Mouse (Mus musculus): ENCODE data around the gene Dab1.
A peak's percentile ranks its signal among the peaks of the same experiment; 100 is the strongest.

Gene Dab1

DNA sequence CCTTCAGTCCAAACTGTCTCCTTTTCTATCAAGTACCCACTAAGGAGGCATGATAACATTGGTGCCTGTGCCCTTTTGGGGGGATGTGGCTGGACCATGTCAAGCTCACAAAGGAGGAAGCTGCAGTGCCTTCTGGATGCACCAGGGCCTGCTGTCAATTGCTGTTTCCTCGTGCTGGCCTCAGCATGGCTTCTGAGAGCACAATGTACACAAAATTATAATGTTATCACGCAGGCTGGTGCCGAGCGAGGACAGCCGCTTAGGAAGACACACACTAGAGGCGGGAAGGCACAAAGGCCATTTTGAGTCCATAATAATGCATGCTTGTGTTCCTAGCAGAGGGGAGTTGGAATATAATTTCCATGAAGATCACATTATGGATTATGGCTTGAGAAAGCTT, 81.2 kb downstream of the Dab1 start:
- no peak for DNase-seq (ENCODE audit: low spot score in 2 of 2)

DNA sequence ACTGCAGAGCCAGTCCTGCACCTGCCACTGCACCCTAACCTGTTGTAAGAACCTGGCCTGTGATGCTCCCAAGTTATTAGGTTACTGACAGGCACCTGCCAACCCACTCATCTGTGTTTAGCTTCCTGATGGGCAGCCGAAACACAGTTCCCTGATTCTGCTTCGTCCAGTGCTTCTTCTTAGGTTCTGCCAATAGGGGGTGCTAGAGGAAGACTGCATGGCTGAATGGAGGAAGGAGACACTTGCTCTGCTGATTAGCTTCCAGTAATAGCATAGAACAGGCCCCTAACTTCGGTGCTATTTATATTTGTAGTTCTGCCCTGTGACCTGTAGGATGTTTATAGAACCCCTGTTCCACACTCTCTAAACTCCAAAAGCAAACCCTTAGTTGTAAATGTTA, 83.0 kb downstream of the Dab1 start:
- DNase-seq (ENCODE audit: low spot score in 2 of 2), result no peak

DNA sequence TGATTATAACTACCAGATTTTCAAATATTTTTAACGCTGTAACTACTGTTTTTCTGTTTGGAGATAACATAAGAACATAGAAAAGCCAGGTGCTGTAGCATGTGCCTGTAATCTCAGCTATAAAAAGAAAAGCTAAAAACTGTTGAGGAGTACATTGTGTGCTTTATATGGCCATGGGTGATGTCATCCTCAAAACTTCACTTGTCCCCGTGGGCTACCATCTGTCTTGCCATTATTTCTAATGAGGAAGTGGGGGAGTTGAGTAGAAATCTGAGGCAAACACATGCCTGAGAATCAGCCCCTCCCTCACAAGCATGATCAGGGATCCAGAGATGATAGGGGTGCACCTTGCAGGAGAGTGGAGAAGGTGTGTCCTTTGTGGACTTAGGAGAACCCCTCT, 85.3 kb downstream of the Dab1 start:
- DNase-seq (ENCODE audit: low spot score in 2 of 2), result no peak

- DNase-seq (ENCODE audit: low spot score in 2 of 2), result no peak
These were observed 87.3 kb downstream of the Dab1 start for GRCm38 (mm10) chr4:103706501-103706900.

DNA sequence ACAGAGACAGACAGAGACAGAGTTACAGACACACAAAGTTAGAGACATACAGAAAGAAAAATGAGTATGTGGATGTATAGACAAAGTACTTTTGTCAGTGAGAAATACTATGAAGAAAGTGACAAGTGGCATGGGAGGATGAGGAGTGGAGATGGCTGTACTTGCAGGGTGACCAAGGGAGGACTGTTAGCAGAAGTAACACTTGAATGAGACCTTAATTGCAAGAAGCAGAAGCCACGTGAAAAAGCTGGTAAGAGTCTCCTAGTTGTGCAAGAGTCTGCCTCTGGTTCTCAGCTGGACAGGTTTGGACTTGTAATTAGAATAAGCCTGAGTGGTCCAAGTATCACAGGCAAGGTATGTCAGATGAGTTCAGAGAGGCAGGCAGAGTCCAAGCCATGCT, 88.0 kb downstream of the Dab1 start:
- no peak for DNase-seq (ENCODE audit: low spot score in 2 of 2)

- DNase-seq (ENCODE audit: low spot score in 2 of 2), result no peak
These were observed 92.2 kb downstream of the Dab1 start for GRCm38 (mm10) chr4:103711353-103711752.

DNA sequence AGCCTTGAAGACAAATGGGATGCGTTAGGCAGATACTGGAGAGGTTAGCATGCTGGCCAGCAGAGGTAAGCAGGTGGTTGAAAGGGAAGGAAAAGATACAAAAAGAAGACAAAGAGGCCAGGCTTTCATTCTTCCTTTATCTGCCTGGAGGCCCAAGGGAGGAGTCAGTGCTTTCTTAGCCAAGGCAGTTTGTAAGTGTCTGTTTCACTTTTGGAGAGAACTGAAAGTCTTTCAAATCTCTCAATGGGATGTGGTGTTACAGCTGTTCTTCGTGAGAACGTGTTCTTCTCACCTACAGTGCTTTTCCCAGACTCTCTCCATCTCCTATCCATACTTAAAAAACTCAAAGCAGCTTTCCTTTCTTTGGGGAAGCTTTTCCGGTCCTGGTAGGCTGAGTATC, 94.8 kb downstream of the Dab1 start:
- no peak for DNase-seq (ENCODE audit: low spot score in 2 of 2)

- DNase-seq (ENCODE audit: low spot score in 2 of 2), result no peak
These were observed 95.8 kb downstream of the Dab1 start for GRCm38 (mm10) chr4:103714991-103715390.

- DNase-seq (ENCODE audit: low spot score in 2 of 2), result no peak
These were observed 96.4 kb downstream of the Dab1 start for GRCm38 (mm10) chr4:103715568-103715967.

DNA sequence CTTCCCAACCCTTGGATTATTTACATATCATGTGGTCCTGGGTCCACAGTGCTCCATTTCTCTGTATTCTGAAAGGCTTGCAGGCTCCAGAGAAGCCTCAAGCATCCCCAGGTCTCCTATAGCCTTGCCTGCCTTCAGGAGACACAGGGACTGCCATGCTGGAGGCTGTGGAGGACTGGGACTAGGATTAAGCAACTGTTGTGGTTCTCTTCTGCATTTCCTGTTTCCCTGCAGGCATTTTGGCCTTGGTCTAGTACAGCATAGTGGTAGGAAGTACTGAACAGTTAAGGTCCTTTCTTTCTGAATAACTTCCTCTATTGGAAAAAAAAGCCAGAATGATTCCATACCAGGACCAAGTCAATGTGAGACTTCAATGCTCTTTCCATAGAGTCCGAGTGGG, 103.6 kb downstream of the Dab1 start:
- DNase-seq (ENCODE audit: low spot score in 2 of 2), result no peak

GRCm38 (mm10) chr4:103726486-103726885, 107.3 kb downstream of the Dab1 start:
- DNase-seq (ENCODE audit: low spot score in 2 of 2), result no peak

DNA sequence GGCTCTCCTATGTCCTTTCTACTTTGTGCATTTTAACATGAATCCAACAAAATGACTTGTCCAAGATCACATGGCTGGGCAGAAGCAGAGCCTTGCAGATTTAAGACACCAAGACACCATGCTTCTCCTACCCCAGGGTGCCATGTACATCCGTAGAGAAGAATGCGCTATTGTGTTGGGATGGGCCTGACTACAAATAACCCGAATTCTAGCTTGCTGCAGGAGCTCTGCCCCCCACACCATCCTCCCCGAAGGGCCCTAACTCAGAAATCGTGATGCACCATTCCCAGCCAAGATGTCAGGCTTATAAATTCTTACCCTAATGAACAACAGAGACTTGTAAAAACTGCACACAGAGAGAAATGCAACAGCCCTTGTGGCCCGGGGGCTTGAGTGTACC, 118.0 kb downstream of the Dab1 start:
- no peak for DNase-seq (ENCODE audit: low spot score in 2 of 2)

DNA sequence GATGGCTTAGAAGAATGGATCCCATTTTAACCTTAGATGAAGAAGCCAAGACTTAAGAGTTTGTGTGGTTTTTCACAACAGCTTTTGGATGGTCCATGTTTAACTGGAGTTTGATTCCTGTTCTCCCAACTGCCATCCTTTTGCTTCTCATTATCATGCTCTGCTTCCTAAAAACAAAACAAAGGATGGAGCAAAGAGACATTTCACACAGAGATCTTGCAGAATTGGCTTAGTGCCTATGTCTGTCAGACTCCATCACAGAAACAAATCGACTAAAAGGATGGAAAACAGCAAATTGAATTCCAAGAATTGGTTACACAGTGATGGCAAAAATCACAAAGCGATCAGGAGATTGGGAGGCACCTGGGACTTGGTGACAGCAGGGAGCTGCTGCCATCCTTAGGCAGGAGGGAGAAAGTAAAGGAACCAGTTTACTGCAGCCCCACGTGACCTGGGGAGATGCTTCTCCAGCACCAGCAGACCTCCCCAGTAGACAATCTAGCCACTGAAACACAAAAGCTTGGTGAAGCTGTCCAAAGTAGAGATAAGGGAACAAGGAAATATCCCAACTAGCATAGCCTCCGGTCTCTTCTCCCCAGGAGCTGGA, 132.2 kb downstream of the Dab1 start:
- no peak for DNase-seq (ENCODE audit: low spot score in 2 of 2)

- DNase-seq (ENCODE audit: low spot score in 2 of 2), result no peak
These were observed 135.4 kb downstream of the Dab1 start for GRCm38 (mm10) chr4:103754561-103754960.

DNA sequence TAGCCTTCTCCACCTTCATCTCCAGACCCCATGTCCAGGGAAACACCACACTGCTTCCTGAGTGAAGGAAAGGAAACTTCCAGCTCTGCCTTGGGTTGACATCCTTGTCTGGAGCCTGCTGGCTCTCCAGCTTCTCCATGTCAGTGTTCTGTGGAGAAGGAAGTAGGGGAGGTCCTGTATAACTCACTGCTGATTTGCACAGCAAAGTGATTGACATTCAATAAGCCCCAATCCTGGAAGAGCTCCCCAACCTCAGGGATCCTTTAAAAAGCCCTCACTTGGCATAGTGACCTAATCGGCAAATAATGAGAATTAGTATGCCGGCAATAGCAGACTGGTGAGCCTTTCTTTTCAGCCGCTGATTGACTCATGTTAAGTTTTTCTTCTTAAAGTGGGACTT, 138.1 kb downstream of the Dab1 start:
- no peak for DNase-seq (ENCODE audit: low spot score in 2 of 2)

DNA sequence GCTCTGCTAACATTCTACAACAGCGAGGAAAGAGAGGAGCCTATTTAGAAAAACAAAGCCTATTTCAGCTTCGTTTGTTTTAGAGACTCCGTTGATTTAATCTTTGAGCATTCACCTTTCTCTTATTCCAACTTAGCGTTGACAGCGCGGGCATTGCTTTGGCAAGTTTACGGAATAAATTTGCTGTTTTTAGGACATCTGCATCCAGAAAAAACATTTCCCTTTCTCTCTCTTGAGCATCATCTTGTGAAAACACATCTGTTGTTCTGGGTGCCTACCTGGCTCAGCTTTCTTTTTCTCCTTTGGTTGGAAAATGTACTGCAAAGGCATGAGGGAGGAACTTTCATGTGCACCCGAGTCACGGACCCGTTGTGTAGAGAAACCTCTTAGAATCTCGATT, 143.3 kb downstream of the Dab1 start:
- no peak for DNase-seq (ENCODE audit: low spot score in 2 of 2)

DNA sequence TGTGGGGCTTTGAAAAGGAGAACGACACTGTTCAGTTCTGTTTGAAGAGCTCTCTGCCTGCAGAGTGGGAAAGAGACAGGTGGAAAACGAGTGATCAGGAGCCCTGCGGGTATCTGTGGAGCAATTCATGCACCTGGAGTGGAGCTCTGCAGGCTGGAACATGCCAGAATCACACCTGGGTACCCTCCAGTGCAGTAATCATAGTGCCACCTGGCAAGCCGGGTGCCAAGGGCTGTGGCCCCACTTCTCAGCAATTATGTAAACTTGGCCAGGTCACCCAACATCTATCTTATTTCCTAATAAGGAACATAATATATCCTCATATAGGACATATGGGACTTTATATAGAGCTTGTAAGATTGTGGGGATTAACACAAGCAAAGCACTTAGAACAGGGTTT, 156.6 kb downstream of the Dab1 start:
- no peak for DNase-seq (ENCODE audit: low spot score in 2 of 2)

DNA sequence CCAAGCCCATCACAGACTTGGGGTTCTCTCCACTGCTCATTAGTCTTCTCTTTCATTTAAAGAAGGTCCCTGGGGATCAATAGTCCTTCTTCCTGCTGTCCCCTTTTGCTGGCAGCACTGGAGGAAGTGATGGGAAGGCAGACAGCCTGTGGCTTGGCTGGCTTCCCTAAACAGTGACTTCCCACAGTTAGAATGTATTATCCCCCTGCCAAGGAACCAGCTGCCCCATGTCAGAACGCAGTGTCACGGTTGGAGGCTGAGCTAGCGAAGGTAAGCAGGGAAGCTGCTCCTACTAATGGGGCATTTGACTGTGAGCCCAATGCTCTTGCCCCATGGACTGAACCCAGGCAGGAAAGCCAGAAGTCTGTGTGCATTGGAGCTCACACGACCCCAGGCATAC, 162.2 kb downstream of the Dab1 start:
- no peak for DNase-seq (ENCODE audit: low spot score in 2 of 2)

- DNase-seq (ENCODE audit: low spot score in 2 of 2), result no peak
These were observed 164.5 kb downstream of the Dab1 start for GRCm38 (mm10) chr4:103783561-103784247.

DNA sequence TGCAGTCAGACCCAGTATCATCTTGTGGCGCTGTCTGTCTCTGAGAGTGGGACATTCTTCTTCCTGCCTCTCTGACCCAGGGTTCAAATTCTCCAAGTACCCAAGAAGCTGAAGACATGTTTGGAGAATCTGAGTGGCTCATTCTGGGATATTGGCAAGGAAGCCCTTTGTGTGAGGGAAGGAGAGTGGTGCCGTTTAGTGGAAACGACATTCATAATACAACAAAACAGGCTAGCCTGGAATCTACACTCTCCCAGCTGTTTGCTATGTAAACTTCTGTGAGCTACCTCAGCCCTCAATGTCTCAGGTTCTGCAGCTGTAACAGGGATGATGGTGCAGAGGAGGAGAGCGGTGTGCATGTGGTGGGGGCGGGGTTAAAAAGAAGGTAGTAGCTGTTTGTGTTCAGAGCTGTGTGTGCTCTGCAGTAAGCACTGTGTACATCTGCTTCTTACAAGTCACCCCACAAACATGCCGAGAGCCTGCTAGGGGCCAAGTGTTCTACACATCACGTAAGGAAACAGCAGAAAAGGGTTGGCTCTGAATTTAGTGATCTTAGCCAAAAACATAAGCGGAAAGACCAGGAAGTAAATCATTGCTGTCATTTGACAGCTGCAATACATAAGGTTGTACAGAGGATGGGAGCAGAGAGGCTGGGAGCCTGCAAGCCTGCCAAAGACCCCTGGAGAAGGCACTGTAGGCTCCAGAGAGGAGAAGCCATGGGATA, 174.6 kb downstream of the Dab1 start:
- DNase-seq (ENCODE audit: low spot score in 2 of 2), result no peak

- DNase-seq (ENCODE audit: low spot score in 2 of 2), result peak in 1 of 2 experiments; percentile 16
These were observed 177.3 kb downstream of the Dab1 start for GRCm38 (mm10) chr4:103796416-103796815.

DNA sequence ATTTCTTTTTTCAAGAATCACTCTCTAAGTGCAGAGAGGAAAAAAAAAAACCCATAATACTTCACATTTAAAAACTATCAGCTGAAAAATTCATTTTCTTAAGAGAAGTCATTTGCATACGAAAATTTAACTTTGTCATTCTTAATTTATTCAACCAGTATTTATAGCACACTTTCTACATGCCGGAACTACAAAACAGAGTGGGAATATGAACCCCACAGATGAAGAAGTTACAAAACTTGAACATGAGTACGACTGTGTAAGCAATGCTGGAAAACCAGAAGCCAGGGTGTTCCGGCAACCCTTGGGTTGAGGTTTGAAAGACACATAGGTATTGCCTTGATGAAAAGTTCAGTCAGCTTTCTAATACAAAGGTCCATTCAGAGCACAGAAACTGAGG, 183.3 kb downstream of the Dab1 start:
- DNase-seq (ENCODE audit: low spot score in 2 of 2), result no peak

DNA sequence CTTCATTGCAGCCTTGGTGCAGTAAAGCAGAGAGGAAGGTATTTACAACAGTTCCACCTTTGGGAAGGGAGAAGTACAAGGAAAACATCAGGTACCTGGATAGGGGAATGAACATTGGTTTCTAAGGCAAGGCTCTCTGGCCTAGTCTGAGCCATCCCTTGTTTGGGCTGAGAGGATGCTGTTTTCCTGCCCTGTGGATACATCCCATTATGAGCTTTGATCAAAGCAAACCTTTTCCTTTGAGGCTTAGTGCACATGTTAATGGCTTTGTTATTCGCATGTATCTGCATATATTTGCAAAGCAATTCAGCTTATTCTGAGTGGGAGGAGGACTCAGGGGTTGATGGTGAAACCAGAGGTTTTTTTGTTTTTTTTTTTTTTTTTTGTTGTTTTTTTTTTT, 185.3 kb downstream of the Dab1 start:
- no peak for DNase-seq (ENCODE audit: low spot score in 2 of 2)
